Mouse (Mus musculus) monocyte, adult 2 months (primary cell): Measurements from ENCODE around the gene Jup.
"Not testable (repeated sequence)": the region's sequence is repeated elsewhere in the genome, so short reads cannot be mapped to it uniquely, and the experiment has no call there.

ENCODE experiments used
- DNase-seq, 2 experiments: peaks; one replicate each; pipeline ENCODE4 v3.0.0; 2022; ENCODE audit warnings: low spot score in 2 of 2, low read depth in 1 of 2

Jup gene

DNA sequence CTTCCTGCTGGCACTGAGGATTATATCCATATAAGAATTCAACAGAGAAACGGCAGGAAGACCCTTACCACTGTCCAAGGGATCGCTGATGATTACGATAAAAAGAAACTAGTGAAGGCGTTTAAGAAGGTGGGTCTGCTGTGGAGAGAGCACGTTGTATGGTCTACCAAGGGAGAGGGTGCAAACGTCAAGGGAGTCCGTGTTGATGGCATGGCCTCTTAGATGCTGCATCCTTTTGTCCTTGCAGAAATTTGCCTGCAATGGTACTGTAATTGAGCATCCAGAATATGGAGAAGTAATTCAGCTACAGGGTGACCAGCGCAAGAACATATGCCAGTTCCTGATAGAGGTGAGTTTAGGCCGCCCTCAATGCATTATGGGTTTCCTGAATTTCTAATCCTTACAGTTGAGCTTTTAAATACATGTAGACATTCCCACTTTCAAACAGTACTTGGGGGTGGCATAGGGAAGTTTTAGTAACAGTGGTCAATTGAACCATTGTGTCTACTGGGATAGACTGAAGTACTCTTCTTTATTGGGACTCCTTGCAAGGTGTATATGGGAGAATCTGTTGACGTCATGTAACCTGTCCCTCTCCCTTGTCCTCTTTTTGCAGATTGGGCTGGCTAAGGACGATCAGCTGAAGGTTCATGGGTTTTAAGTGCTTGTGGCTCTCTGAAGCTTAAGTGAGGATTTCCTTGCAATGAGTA is 76.7 kb downstream of the Jup start:
- not testable (repeated sequence) for DNase-seq

DNA sequence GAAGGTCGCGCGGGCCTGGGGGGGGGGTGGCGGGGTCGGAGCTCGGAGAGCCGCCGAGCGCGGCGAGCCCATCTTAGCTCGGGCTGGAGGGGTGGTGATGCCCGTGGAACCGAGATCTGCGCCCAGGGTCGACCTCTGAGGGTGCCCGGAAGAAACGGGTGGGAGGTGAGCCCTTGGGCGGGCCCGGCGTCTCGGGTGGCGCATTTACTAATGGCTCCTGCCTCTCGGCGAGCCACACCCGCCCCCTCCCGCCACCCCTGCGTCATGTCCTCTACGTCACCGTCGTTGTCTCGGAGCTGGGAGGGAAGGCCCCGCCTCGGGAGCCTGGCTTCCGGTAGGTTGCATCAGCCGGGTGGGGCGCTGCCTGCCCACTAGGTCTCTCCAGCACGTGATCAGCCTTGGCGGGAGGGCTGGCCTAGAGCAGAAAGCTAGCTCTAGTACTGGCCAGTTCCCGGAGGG is 77.4 kb downstream of the Jup start:
- peak; percentile 96 for DNase-seq

DNA sequence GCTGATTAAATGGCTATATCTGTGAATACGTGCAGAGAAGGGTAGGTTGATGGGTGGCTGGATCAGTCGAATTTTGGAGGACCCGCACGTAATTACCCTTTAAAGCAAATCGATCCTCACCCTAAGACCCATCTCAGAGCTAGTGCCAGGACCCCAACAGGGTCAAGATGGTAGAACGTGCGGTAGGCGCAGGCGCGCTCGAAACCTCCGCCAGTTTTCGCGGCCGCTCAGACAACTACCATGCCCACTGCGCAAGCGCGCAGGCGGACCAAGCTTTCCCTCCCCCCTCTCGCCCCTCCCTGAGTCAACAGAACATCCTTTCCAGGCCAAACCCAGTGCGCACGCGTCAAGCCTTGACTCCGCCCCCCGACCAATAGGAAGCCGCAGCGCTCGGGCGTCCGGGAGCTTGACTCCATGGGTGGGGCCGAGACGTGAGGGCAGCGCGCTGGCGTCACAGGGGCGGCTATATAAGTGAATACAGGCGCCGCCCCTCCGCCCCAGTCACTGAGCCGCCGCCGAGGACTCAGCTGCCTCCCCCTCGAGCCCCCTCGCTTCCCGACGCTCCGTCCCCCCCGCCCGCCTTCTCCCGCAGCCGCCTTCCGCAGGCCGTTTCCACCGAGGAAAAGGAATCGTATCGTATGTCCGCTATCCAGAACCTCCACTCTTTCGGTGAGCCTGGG is 77.9 kb downstream of the Jup start, which contains the start of gene Eif1:
Gene Eif1 (plus strand): TSS at position 394 of the 680 bp plus-strand sequence.
- DNase-seq: peak; percentile 100
